Mouse (Mus musculus) stomach, postnatal 0 days (tissue): ENCODE results near the gene Adgrl2. TPM values are rescaled to one million over a fixed set of nuclear protein-coding genes. Genes with fewer than 3 reads are reported as not detected.

ENCODE experiments used
- ATAC-seq: fragments of 200-750 bp; cut with Nextera tagmentation; 2 replicates; pipeline ENCODE4 v1.8.0; 2017; ENCODE audit not compliant: low FRiP score, low TSS enrichment
- DNase-seq: peaks from one replicate; pipeline ENCODE4 v3.0.0-alpha.2; 2016; ENCODE audit warnings: low spot score
- H3K27ac ChIP-seq: fragments of 300-500 bp; sonication (generic); replicated peaks from 2 replicates; pipeline ENCODE4 v1.5.1; 2014; ENCODE audit warnings: mild to moderate bottlenecking, control low read depth
- H3K27me3 ChIP-seq: fragments of 300-500 bp; sonication (generic); 2 replicates; pipeline ENCODE4 v1.6.1; 2014; ENCODE audit warnings: low read length; ENCODE audit not compliant: control insufficient read depth, insufficient read depth
- H3K36me3 ChIP-seq: fragments of 300-500 bp; sonication (generic); 2 replicates; pipeline ENCODE4 v1.6.1; 2014; ENCODE audit warnings: low read length, mixed read lengths; ENCODE audit not compliant: control insufficient read depth, insufficient read depth
- H3K4me1 ChIP-seq: fragments of 300-500 bp; sonication (generic); replicated peaks from 2 replicates; pipeline ENCODE4 v1.6.1; 2014; ENCODE audit warnings: antibody characterized with exemption; ENCODE audit not compliant: control insufficient read depth, insufficient read depth
- H3K4me2 ChIP-seq: fragments of 300-500 bp; sonication (generic); replicated peaks from 2 replicates; pipeline ENCODE4 v1.6.1; 2014; ENCODE audit warnings: low read depth, mild to moderate bottlenecking, control low read depth, moderate library complexity
- H3K4me3 ChIP-seq: fragments of 300-500 bp; sonication (generic); 2 replicates; pipeline ENCODE4 v1.5.1; 2014; ENCODE audit warnings: low read depth, low read length, control low read depth
- H3K9ac ChIP-seq: fragments of 300-500 bp; sonication (generic); 2 replicates; pipeline ENCODE4 v1.6.1; 2014; ENCODE audit warnings: mild to moderate bottlenecking, low read length, control low read depth, mixed read lengths
- H3K9me3 ChIP-seq: fragments of 300-500 bp; sonication (generic); 2 replicates; pipeline ENCODE4 v1.6.1; 2016; ENCODE audit warnings: low read length; ENCODE audit not compliant: control insufficient read depth
- CTCF ChIP-seq: IDR thresholded peaks from 2 replicates; pipeline ENCODE4 v1.5.1; 2016; ENCODE audit warnings: antibody characterized with exemption, low read depth, mild to moderate bottlenecking, moderate library complexity
- EP300 ChIP-seq: optimal IDR thresholded peaks from 2 replicates; pipeline ENCODE3; 2016; ENCODE audit warnings: antibody characterized with exemption
- whole genome bisulfite sequencing: fragments of 180-500 bp; shearing (Covaris S2); extraction: QIAGEN DNeasy Blood & Tissue Kit; methylation state at CpG from one replicate; pipeline ENCODE4 v1.1.7; 2014; 5-methylcytosine and 5-hydroxymethylcytosine counted together
- polyA plus RNA-seq: library from polyadenylated mRNA; unstranded; fragments of >200 nt; fragmentation: Nextera tagmentation; extraction: Ambion mirVana; gene quantifications from 2 replicates; pipeline ENCODE4 v1.2.1, GENCODE M21; 2015

Adgrl2 gene
- polyA plus RNA-seq, 1 experiment from 2014 or later: 34.3 TPM

GRCm38 (mm10) chr3:148930913-148931312, 59.4 kb downstream of the Adgrl2 start:
- no peak for DNase-seq
- 65% methylated on average over 6 of the region's 6 CpGs for WGBS
- TF ChIP-seq EP300 (no peak), CTCF (no peak)
- H3K27me3 ChIP-seq: no peaks in the 10 kb centered on the region
- ATAC-seq: no peak
- no peak overlapping the region for H3K4me3 ChIP-seq
- H3K9ac ChIP-seq: no peak overlapping the region
- no peaks in the 10 kb centered on the region for H3K9me3 ChIP-seq
- H3K4me2 ChIP-seq: no peak overlapping the region
- no peaks in the 10 kb centered on the region for H3K4me1 ChIP-seq
- no peaks in the 10 kb centered on the region for H3K36me3 ChIP-seq
- no peak overlapping the region for H3K27ac ChIP-seq

GRCm38 (mm10) chr3:148926330-148926729, 64.0 kb downstream of the Adgrl2 start:
- H3K4me2 ChIP-seq: no peak overlapping the region
- no peaks in the 10 kb centered on the region for H3K36me3 ChIP-seq
- DNase-seq (no peak), ATAC-seq (no peak)
- 45% methylated on average over 3 of the region's 3 CpGs for WGBS
- TF ChIP-seq CTCF (no peak), EP300 (no peak)
- H3K4me3 ChIP-seq: no peak overlapping the region
- no peak overlapping the region for H3K27ac ChIP-seq
- H3K4me1 ChIP-seq: no peaks in the 10 kb centered on the region
- no peaks in the 10 kb centered on the region for H3K9me3 ChIP-seq
- H3K9ac ChIP-seq: no peak overlapping the region
- no peaks in the 10 kb centered on the region for H3K27me3 ChIP-seq

GRCm38 (mm10) chr3:148922618-148923095, 67.7 kb downstream of the Adgrl2 start:
- Histone ChIP-seq H3K4me1 (0 out of 2 replicates have a peak, but pooled peaks cover 3% of the 10 kb centered on the region), H3K4me3 (no peak overlapping the region), H3K4me2 (no peak overlapping the region), H3K9me3 (no peaks in the 10 kb centered on the region), H3K9ac (no peak overlapping the region), H3K27ac (no peak overlapping the region), H3K27me3 (no peaks in the 10 kb centered on the region), H3K36me3 (no peaks in the 10 kb centered on the region)
- WGBS: 85% methylated on average over 14 of the region's 14 CpGs
- DNase-seq (no peak), ATAC-seq (no peak)
- no peak for TF ChIP-seq CTCF

- H3K36me3 ChIP-seq: no peaks in the 10 kb centered on the region
- H3K4me2 ChIP-seq: no peak overlapping the region
- no peak for TF ChIP-seq CTCF
- no peak for TF ChIP-seq EP300
- no peak for ATAC-seq
- H3K9ac ChIP-seq: no peak overlapping the region
- H3K27ac ChIP-seq: no peak overlapping the region
- H3K9me3 ChIP-seq: no peaks in the 10 kb centered on the region
- WGBS: 87% methylated on average over 13 of the region's 13 CpGs
- H3K27me3 ChIP-seq: no peaks in the 10 kb centered on the region
- 0 out of 2 replicates have a peak, but pooled peaks cover 3% of the 10 kb centered on the region for H3K4me1 ChIP-seq
- no peak for DNase-seq
- H3K4me3 ChIP-seq: no peak overlapping the region
Measured at GRCm38 (mm10) chr3:148921966-148922587, 68.3 kb downstream of the Adgrl2 start.

GRCm38 (mm10) chr3:148920881-148921280, 69.5 kb downstream of the Adgrl2 start:
- Histone ChIP-seq H3K9me3 (no peaks in the 10 kb centered on the region), H3K27ac (no peak overlapping the region), H3K9ac (no peak overlapping the region), H3K4me3 (no peak overlapping the region), H3K36me3 (no peaks in the 10 kb centered on the region), H3K4me2 (no peak overlapping the region), H3K27me3 (no peaks in the 10 kb centered on the region), H3K4me1 (0 out of 2 replicates have a peak, but pooled peaks cover 3% of the 10 kb centered on the region)
- ATAC-seq (no peak), DNase-seq (no peak)
- WGBS: 64% methylated on average over 6 of the region's 6 CpGs
- TF ChIP-seq CTCF (no peak), EP300 (no peak)

- no peak for DNase-seq
- no peaks in the 10 kb centered on the region for H3K27me3 ChIP-seq
- 0 out of 2 replicates have a peak, but pooled peaks cover 3% of the 10 kb centered on the region for H3K4me1 ChIP-seq
- no peak overlapping the region for H3K9ac ChIP-seq
- H3K9me3 ChIP-seq: no peaks in the 10 kb centered on the region
- no peak overlapping the region for H3K4me2 ChIP-seq
- no peak overlapping the region for H3K4me3 ChIP-seq
- H3K27ac ChIP-seq: peak overlapping the region; percentile 46; the same call in 1 of the 2 replicates
- H3K36me3 ChIP-seq: no peaks in the 10 kb centered on the region; the same call in 1 of the 2 replicates
- TF ChIP-seq CTCF (no peak), EP300 (no peak)
- peak; percentile 92 for ATAC-seq
- 60% methylated on average over 5 of the region's 5 CpGs for WGBS
Measured at GRCm38 (mm10) chr3:148918425-148918824, 71.9 kb downstream of the Adgrl2 start.
